ENCODE assay signal across 20 mouse cellular contexts in genomic region chr15:5892034-5892433, GRCm38 (mm10).
"Had no signal": no experiment of that assay in that cellular context is flagged by ENCODE, and none has a peak within 500 bp of the region (broad histone marks: within the 10 kb centered on the region; RNA-seq: fewer than 3 reads in every experiment).

No protein-coding gene starts in this region.

- H3K27me3 ChIP-seq: kidney, embryonic 15.5 days; liver, embryonic 13.5 days; megakaryocyte, embryonic 14.5 days; midbrain, embryonic 13.5 days; neural tube, embryonic 13.5 days; stomach, embryonic 15.5 days had no signal

- H3K4me2 ChIP-seq: kidney, embryonic 15.5 days; liver, embryonic 13.5 days; midbrain, embryonic 13.5 days; neural tube, embryonic 13.5 days; stomach, embryonic 15.5 days had no signal

- H3K9ac ChIP-seq: kidney, embryonic 15.5 days; liver, embryonic 13.5 days; midbrain, embryonic 13.5 days; neural tube, embryonic 13.5 days; stomach, embryonic 15.5 days had no signal

- H3K36me3 ChIP-seq: kidney, embryonic 15.5 days; liver, embryonic 13.5 days; midbrain, embryonic 10.5 days; midbrain, embryonic 13.5 days; neural tube, embryonic 13.5 days; stomach, embryonic 15.5 days had no signal

- DNase-seq: kidney, adult 11 months; kidney, adult 8-10 months; kidney, postnatal 10 days; kidney, postnatal 36 days; layer of hippocampus, postnatal 36 days; liver, embryonic 13.5 days; lung, adult 2 months; retina, postnatal 1 day; right cerebral cortex, postnatal 25 days; spleen, adult 18-20 months; thymus, postnatal 25 days had no signal

- ATAC-seq: midbrain, embryonic 13.5 days; midbrain, embryonic 16.5 days had no signal

- H3K4me1 ChIP-seq: kidney, embryonic 15.5 days; liver, embryonic 13.5 days; megakaryocyte, embryonic 14.5 days; midbrain, embryonic 10.5 days; midbrain, embryonic 13.5 days; neural tube, embryonic 13.5 days; stomach, embryonic 15.5 days had no signal

- H3K4me3 ChIP-seq: kidney, embryonic 15.5 days; left cerebral cortex, adult 2 months; liver, embryonic 13.5 days; megakaryocyte, embryonic 14.5 days; midbrain, embryonic 10.5 days; midbrain, embryonic 13.5 days; myocyte; neural tube, embryonic 13.5 days; stomach, embryonic 15.5 days had no signal

- H3K9me3 ChIP-seq: kidney, embryonic 15.5 days; liver, embryonic 13.5 days; megakaryocyte, embryonic 14.5 days; midbrain, embryonic 10.5 days; midbrain, embryonic 13.5 days; neural tube, embryonic 13.5 days; stomach, embryonic 15.5 days had no signal

- H3K27ac ChIP-seq: kidney, embryonic 15.5 days; left cerebral cortex, adult 2 months; liver, embryonic 13.5 days; midbrain, embryonic 10.5 days; midbrain, embryonic 13.5 days; neural tube, embryonic 13.5 days; stomach, embryonic 15.5 days had no signal
